Mouse (Mus musculus) erythroblast, embryonic 14.5 days (primary cell): Measurements from ENCODE around the gene Msi2. TPM values are rescaled to one million over a fixed set of nuclear protein-coding genes. Genes with fewer than 3 reads are reported as not detected.

Source experiments
- H3K27me3 ChIP-seq: 2 replicates; pipeline ENCODE4 v1.6.1; 2012; ENCODE audit warnings: inconsistent platforms; ENCODE audit not compliant: control insufficient read depth
- H3K36me3 ChIP-seq: 2 replicates; pipeline ENCODE4 v1.6.1; 2012; ENCODE audit warnings: mild to moderate bottlenecking, inconsistent platforms; ENCODE audit not compliant: control insufficient read depth
- H3K4me1 ChIP-seq: 2 replicates; pipeline ENCODE4 v1.6.1; 2012; ENCODE audit warnings: inconsistent platforms; ENCODE audit not compliant: control insufficient read depth
- H3K4me3 ChIP-seq: replicated peaks from 2 replicates; pipeline ENCODE3; 2012; ENCODE audit warnings: moderate library complexity, mild to moderate bottlenecking, inconsistent platforms
- H3K9me3 ChIP-seq: 2 replicates; pipeline ENCODE4 v1.6.1; 2012; ENCODE audit warnings: low read length, inconsistent platforms, mixed read lengths; ENCODE audit not compliant: control insufficient read depth
- GATA1 ChIP-seq: IDR thresholded peaks from 2 replicates; pipeline ENCODE4 v1.6.1; 2012; ENCODE audit warnings: low read length, inconsistent platforms, mixed read lengths
- TAL1 ChIP-seq: IDR thresholded peaks from 3 replicates; pipeline ENCODE4 v1.6.1; 2012; ENCODE audit warnings: low read length, inconsistent platforms, mixed read lengths
- polyA plus RNA-seq: library from polyadenylated mRNA; stranded (reverse); fragments of >175 nt; gene quantifications from 2 replicates; pipeline ENCODE4 v1.2.3, GENCODE M21; 2012

The Msi2 gene
- polyA plus RNA-seq, 1 experiment = 0.45 TPM

DNA sequence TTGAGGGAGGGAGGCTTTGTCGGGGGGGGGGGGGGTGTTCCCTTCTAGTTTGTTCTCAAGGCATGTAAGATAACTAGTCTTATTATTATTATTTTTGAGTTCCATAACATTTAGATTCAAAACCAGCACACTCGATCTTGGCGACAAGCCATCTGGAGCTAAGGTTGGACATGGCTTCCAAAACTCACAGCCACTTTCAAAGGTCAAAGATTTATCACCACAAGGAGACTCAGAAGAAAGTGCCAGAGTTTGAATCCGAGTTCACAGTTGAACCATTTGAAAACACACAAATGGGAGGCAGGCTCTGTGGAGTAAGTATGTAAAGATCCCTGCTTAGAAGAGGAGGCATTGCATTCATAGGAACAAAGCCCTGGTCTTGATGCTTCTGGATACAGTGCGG lies 221.9 kb downstream of the Msi2 start:
- TF ChIP-seq GATA1 = no peak
- no peak for TF ChIP-seq TAL1
- no peaks in the 10 kb centered on the region for H3K36me3 ChIP-seq
- no peaks in the 10 kb centered on the region for H3K27me3 ChIP-seq
- peaks cover 3% of the 10 kb centered on the region for H3K4me1 ChIP-seq
- no peaks in the 10 kb centered on the region for H3K9me3 ChIP-seq
- no peak overlapping the region for H3K4me3 ChIP-seq

DNA sequence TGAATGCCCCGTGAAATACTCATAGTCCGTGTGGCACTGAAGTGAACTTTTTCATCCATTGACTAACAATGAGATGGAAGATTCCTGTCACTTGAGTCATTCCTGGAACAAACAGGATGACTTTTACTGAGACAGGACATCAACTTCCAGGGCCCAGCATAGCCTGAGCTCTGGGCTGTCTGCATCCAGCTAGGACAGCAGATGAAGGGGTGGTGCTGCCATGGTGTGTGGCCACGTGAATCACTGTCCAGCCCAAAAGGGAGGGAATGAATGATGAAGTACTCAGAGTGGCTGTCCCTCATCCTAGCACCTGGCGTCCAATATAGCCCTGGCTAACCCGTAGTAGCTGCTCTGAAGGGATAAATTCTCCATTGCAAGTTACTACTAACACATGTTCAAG lies 222.6 kb downstream of the Msi2 start:
- H3K4me3 ChIP-seq = no peak overlapping the region
- H3K4me1 ChIP-seq = peaks cover 3% of the 10 kb centered on the region
- no peaks in the 10 kb centered on the region for H3K9me3 ChIP-seq
- H3K36me3 ChIP-seq = no peaks in the 10 kb centered on the region
- no peaks in the 10 kb centered on the region for H3K27me3 ChIP-seq
- TF ChIP-seq TAL1 = no peak
- TF ChIP-seq GATA1 = no peak

- H3K36me3 ChIP-seq = no peaks in the 10 kb centered on the region
- peaks cover 3% of the 10 kb centered on the region for H3K4me1 ChIP-seq
- H3K4me3 ChIP-seq = no peak overlapping the region
- H3K9me3 ChIP-seq = no peaks in the 10 kb centered on the region
- TF ChIP-seq GATA1 = no peak
- TF ChIP-seq TAL1 = no peak
- H3K27me3 ChIP-seq = no peaks in the 10 kb centered on the region
Observed at GRCm38 (mm10) chr11:88495018-88495417, 223.3 kb downstream of the Msi2 start.

- TF ChIP-seq TAL1 (no peak), GATA1 (no peak)
- Histone ChIP-seq H3K4me1 (peaks cover 3% of the 10 kb centered on the region), H3K9me3 (no peaks in the 10 kb centered on the region), H3K27me3 (no peaks in the 10 kb centered on the region), H3K36me3 (no peaks in the 10 kb centered on the region), H3K4me3 (no peak overlapping the region)
Observed at GRCm38 (mm10) chr11:88493795-88494559, 224.3 kb downstream of the Msi2 start.

DNA sequence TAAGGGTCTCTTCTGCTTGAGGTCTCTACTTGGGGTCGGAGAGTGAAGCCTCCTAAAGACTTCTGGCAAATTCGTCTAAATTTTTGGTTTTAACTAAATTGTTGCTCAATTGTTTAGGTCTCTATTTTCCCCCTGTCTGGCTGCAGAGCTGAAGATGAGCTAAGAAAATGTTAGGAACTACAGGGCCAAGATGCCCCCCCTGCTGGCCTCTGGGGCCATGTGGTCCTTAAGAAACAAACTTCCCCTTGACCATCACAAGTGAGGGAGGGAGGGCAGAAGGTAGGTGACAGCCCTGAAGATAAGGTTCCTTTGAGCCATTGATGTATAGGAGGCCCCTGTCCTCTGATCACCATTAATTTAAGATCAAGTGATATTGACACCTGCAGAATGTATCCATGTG lies 225.7 kb downstream of the Msi2 start:
- no peaks in the 10 kb centered on the region for H3K27me3 ChIP-seq
- no peak for TF ChIP-seq GATA1
- TF ChIP-seq TAL1 = no peak
- H3K4me3 ChIP-seq = no peak overlapping the region
- H3K9me3 ChIP-seq = no peaks in the 10 kb centered on the region
- no peaks in the 10 kb centered on the region for H3K36me3 ChIP-seq
- H3K4me1 ChIP-seq = no peaks in the 10 kb centered on the region

- Histone ChIP-seq H3K36me3 (no peaks in the 10 kb centered on the region), H3K27me3 (no peaks in the 10 kb centered on the region), H3K9me3 (no peaks in the 10 kb centered on the region), H3K4me3 (no peak overlapping the region), H3K4me1 (no peaks in the 10 kb centered on the region)
- TF ChIP-seq TAL1 (no peak), GATA1 (no peak)
Observed at GRCm38 (mm10) chr11:88489985-88490384, 228.3 kb downstream of the Msi2 start.

- Histone ChIP-seq H3K4me3 (no peak overlapping the region), H3K9me3 (no peaks in the 10 kb centered on the region), H3K27me3 (no peaks in the 10 kb centered on the region), H3K4me1 (no peaks in the 10 kb centered on the region), H3K36me3 (no peaks in the 10 kb centered on the region)
- TF ChIP-seq TAL1 (no peak), GATA1 (no peak)
Observed at GRCm38 (mm10) chr11:88488941-88489724, 229.2 kb downstream of the Msi2 start.

DNA sequence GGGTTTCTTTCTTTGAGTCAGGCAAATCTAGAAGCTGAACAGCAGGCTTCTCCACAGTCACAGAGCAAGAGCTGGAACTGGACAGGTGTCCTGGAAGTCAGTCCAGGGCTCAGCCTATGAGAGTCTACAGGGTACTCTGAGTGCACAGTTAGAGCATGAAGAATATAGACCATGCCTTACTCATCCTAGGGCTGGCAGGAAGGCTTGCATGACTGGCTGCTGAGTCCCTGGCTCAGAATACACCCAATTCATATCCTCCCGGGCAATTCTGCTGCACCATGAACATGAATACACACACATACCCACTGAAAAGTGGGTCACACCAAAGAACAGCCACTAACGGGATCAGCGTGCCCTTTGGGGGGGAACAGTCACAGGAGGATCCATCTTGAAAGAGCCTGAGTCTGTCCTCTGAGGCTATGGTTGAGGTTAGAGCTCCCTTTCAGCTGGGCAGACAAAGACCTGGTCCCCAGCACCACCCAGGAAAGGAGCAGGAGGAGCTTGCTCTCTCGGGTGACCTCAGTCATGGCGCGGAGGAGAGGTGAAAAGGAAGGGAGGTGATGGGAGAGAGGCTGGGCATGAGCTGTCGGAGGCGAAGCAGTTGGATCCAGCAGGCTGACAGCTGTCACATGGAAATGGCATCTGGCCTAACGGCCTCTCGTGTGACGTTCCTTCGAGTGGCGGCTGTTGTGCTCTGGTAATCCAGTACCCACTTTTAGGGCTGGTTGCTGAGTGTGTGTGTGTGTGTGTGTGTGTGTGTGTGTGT lies 230.0 kb downstream of the Msi2 start:
- TF ChIP-seq GATA1 = no peak
- no peak for TF ChIP-seq TAL1
- H3K4me3 ChIP-seq = no peak overlapping the region
- H3K36me3 ChIP-seq = no peaks in the 10 kb centered on the region
- no peaks in the 10 kb centered on the region for H3K4me1 ChIP-seq
- no peaks in the 10 kb centered on the region for H3K27me3 ChIP-seq
- no peaks in the 10 kb centered on the region for H3K9me3 ChIP-seq

- H3K4me1 ChIP-seq = no peaks in the 10 kb centered on the region
- no peaks in the 10 kb centered on the region for H3K27me3 ChIP-seq
- no peaks in the 10 kb centered on the region for H3K9me3 ChIP-seq
- H3K36me3 ChIP-seq = no peaks in the 10 kb centered on the region
- TF ChIP-seq TAL1 (no peak), GATA1 (no peak)
- no peak overlapping the region for H3K4me3 ChIP-seq
Observed at GRCm38 (mm10) chr11:88485987-88486386, 232.3 kb downstream of the Msi2 start.
